Comparison of ENCODE assay signal across 11 mouse cellular contexts in the genomic region with DNA sequence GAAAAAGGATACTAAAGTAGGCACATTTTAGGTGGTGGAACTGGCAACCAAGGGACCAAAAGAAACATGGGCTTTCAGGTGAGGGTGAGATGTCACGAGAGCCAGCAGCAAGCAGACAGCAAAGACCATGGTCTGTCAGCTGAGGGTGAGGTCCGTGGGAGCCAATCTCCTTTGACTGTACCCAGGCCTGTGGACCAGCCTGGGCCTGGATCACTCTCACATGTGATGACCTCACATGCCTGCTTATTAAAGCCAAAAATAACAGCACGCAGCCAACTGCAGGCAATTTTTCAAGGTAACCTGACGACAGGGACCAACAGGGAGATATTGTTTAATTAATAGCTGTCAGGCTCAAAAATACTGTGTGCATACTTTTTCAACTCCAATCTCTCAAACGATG. TPM values are rescaled to one million over a fixed set of nuclear protein-coding genes. Genes with fewer than 3 reads are reported as not detected.
DNase-seq lines count a peak whose midpoint lies in the region; ATAC-seq and TF ChIP-seq lines count a peak whose summit lies in the region.
"Had no signal": no experiment of that assay in that cellular context is flagged by ENCODE, and none has a peak within 500 bp of the region (broad histone marks: within the 10 kb centered on the region; RNA-seq: fewer than 3 reads in every experiment).

No protein-coding gene starts in this region.

- DNase-seq in gastrocnemius, adult 2 months, result peak; percentile 56
- no peak for DNase-seq in gastrocnemius, postnatal 36 days
- no peak for DNase-seq in midbrain, embryonic 14.5 days
- peak; percentile 12 for DNase-seq in skeletal muscle tissue, adult 2 months (ENCODE audit: low read depth, low spot score)
- DNase-seq in left cerebral cortex, postnatal 14 days (ENCODE audit: low spot score in 2 of 2), result no peak
- DNase-seq in left cerebral cortex, postnatal 25 days (ENCODE audit: low spot score in 2 of 2), result no peak

- WGBS in midbrain, embryonic 16.5 days, result 71% methylated on average over 5 of the region's 5 CpGs
- 72% methylated on average over 5 of the region's 5 CpGs for WGBS in midbrain, embryonic 14.5 days
- 34% methylated on average over 5 of the region's 5 CpGs for WGBS in heart, embryonic 12.5 days

- no peak overlapping the region for H3K9ac ChIP-seq in midbrain, embryonic 16.5 days (ENCODE audit: low read depth, low read length)
- no peak overlapping the region for H3K9ac ChIP-seq in midbrain, embryonic 14.5 days (replicated peaks; ENCODE audit: low read length)
- peak overlapping the region; percentile 36; the same call in 1 of the 2 replicates for H3K9ac ChIP-seq in heart, embryonic 12.5 days
- H3K9ac ChIP-seq: kidney, embryonic 15.5 days had no signal

- 0 out of 2 replicates have a peak, but pooled peaks have one; percentile 41 for ATAC-seq in midbrain, embryonic 16.5 days
- no peak for ATAC-seq in midbrain, embryonic 14.5 days (ENCODE audit: low FRiP score, low TSS enrichment)
- ATAC-seq in heart, embryonic 12.5 days (ENCODE audit: insufficient number of reproducible peaks, low FRiP score), result peak; percentile 73; the same call in 1 of the 2 replicates
- ATAC-seq: lung, postnatal 0 days had no signal

- intact Hi-C loops in gastrocnemius, adult 2 months (cut with DNase I), result loop anchor here (2.0 kb wide), 3 partner anchors 49 to 777 kb away; no protein-coding TSS in a partner anchor
- intact Hi-C loops in gastrocnemius, postnatal 36 days (cut with DNase I), result loop anchor here (5.0 to 10.0 kb wide), 2 partner anchors 528 to 771 kb away; no protein-coding TSS in a partner anchor
- intact Hi-C loops in left cerebral cortex, postnatal 14 days (cut with DNase I), result loop anchor here (5.0 kb wide), 3 partner anchors 223 to 798 kb away; a partner anchor contains a TSS
- intact Hi-C loops in left cerebral cortex, postnatal 25 days (cut with DNase I), result loop anchor here (2.0 to 10.0 kb wide), 5 partner anchors 223 to 1231 kb away; a partner anchor contains a TSS

- H3K27ac ChIP-seq in gastrocnemius, adult 2 months, result peak overlapping the region; percentile 2; the same call in 1 of the 2 replicates
- H3K27ac ChIP-seq in midbrain, embryonic 16.5 days (ENCODE audit: low read length), result no peak overlapping the region
- H3K27ac ChIP-seq in midbrain, embryonic 14.5 days (replicated peaks; ENCODE audit: low read depth, low read length), result no peak overlapping the region
- peak overlapping the region; percentile 60 for H3K27ac ChIP-seq in heart, embryonic 12.5 days (ENCODE audit: poor library complexity, severe bottlenecking)
- H3K27ac ChIP-seq: kidney, embryonic 15.5 days had no signal

- no peak overlapping the region for H3K4me3 ChIP-seq in gastrocnemius, adult 2 months
- no peak overlapping the region for H3K4me3 ChIP-seq in midbrain, embryonic 16.5 days (ENCODE audit: low read depth, low read length)
- H3K4me3 ChIP-seq in midbrain, embryonic 14.5 days (replicated peaks; ENCODE audit: low read depth, low read length), result no peak overlapping the region
- H3K4me3 ChIP-seq in heart, embryonic 12.5 days, result no peak overlapping the region
- H3K4me3 ChIP-seq: erythroblast, embryonic 14.5 days; kidney, embryonic 15.5 days had no signal

- no peaks in the 10 kb centered on the region for H3K27me3 ChIP-seq in midbrain, embryonic 16.5 days (ENCODE audit: control insufficient read depth, insufficient read depth, low read depth, low read length)
- H3K27me3 ChIP-seq in midbrain, embryonic 14.5 days (ENCODE audit: control insufficient read depth, insufficient read depth, low read length), result no peaks in the 10 kb centered on the region
- no peaks in the 10 kb centered on the region for H3K27me3 ChIP-seq in heart, embryonic 12.5 days (replicated peaks)

- H3K4me1 ChIP-seq in midbrain, embryonic 16.5 days (ENCODE audit: control insufficient read depth, insufficient read depth, low read length), result peaks cover 7% of the 10 kb centered on the region
- no peaks in the 10 kb centered on the region for H3K4me1 ChIP-seq in midbrain, embryonic 14.5 days (ENCODE audit: control insufficient read depth, insufficient read depth, low read length)
- H3K4me1 ChIP-seq in heart, embryonic 12.5 days (replicated peaks), result peaks cover 23% of the 10 kb centered on the region

- no peak overlapping the region for H3K4me2 ChIP-seq in midbrain, embryonic 16.5 days (ENCODE audit: low read length)
- no peak overlapping the region for H3K4me2 ChIP-seq in midbrain, embryonic 14.5 days (ENCODE audit: low read length)
- peak overlapping the region; percentile 31 for H3K4me2 ChIP-seq in heart, embryonic 12.5 days
- H3K4me2 ChIP-seq: kidney, embryonic 15.5 days had no signal

- TF ChIP-seq CTCF in gastrocnemius, adult 2 months (IDR thresholded peaks at IDR 0.05), result no peak

- H3K36me3 ChIP-seq in midbrain, embryonic 16.5 days (ENCODE audit: control insufficient read depth, insufficient read depth, low read length), result no peaks in the 10 kb centered on the region
- H3K36me3 ChIP-seq in midbrain, embryonic 14.5 days (ENCODE audit: control insufficient read depth, insufficient read depth, low read length), result no peaks in the 10 kb centered on the region
- H3K36me3 ChIP-seq in heart, embryonic 12.5 days, result peaks cover 15% of the 10 kb centered on the region

- H3K9me3 ChIP-seq in midbrain, embryonic 16.5 days (replicated peaks; ENCODE audit: control insufficient read depth, low read length, poor library complexity, severe bottlenecking), result no peaks in the 10 kb centered on the region
- no peaks in the 10 kb centered on the region for H3K9me3 ChIP-seq in midbrain, embryonic 14.5 days (ENCODE audit: control insufficient read depth, low read length)
- no peaks in the 10 kb centered on the region for H3K9me3 ChIP-seq in heart, embryonic 12.5 days (replicated peaks)
- H3K9me3 ChIP-seq: kidney, embryonic 15.5 days had no signal

RNA-seq across cellular contexts. Expression of a gene that starts 35.5 kb away (rescaled TPM):
- total RNA-seq in gastrocnemius, adult 2 months (2021), result 10 to 100 TPM; 29.4 to 35.2 TPM
- 10 to 100 TPM; 30.7 to 36.3 TPM for total RNA-seq in gastrocnemius, postnatal 36 days (2021)
- polyA plus RNA-seq in midbrain, embryonic 16.5 days (2015; fragmentation: Nextera tagmentation; extraction: Ambion mirVana), result 70.2 and 77.8 TPM in 2 replicates
- 49.0 and 58.7 TPM in 2 replicates for polyA plus RNA-seq in midbrain, embryonic 14.5 days (2014; fragmentation: Nextera tagmentation; extraction: Ambion mirVana)
- polyA plus RNA-seq in heart, embryonic 12.5 days (2016; fragmentation: Nextera tagmentation; extraction: Ambion mirVana), result 147 and 158 TPM in 2 replicates
- total RNA-seq in left cerebral cortex, postnatal 14 days (2021), result 10 to 100 TPM; 42.1 to 46.1 TPM
- total RNA-seq in left cerebral cortex, postnatal 25 days (2021), result 10 to 100 TPM; 31.8 to 42.1 TPM

Comparison
In these comparisons a context has a peak if more than half of its experiments do, and no peak if none do; other contexts are left out.
1. DNase-seq: peak in gastrocnemius, adult 2 months (single experiment) and skeletal muscle tissue, adult 2 months (single experiment); none in gastrocnemius, postnatal 36 days (0 of 2), midbrain, embryonic 14.5 days (single experiment), left cerebral cortex, postnatal 14 days (0 of 2) and left cerebral cortex, postnatal 25 days (0 of 2).
2. H3K27ac ChIP-seq: peak in gastrocnemius, adult 2 months (single experiment) and heart, embryonic 12.5 days (single experiment); none in midbrain, embryonic 16.5 days (single experiment) and midbrain, embryonic 14.5 days (single experiment).